Mouse (Mus musculus) heart, postnatal 0 days (tissue): ENCODE measurements around the gene Tgm3. TPM values are rescaled to one million over a fixed set of nuclear protein-coding genes. Genes with fewer than 3 reads are reported as not detected.

Experiments used
- ATAC-seq: fragments of 200-750 bp; cut with Nextera tagmentation; 2 replicates; pipeline ENCODE4 v1.8.0; 2017; ENCODE audit warnings: low read depth, moderate number of reproducible peaks, moderate library complexity; ENCODE audit not compliant: insufficient read depth
- DNase-seq: peaks from one replicate; pipeline ENCODE4 v3.0.0-alpha.2; 2016; ENCODE audit warnings: low spot score
- H3K27ac ChIP-seq: fragments of 300-500 bp; sonication (generic); 2 replicates; pipeline ENCODE4 v1.5.1; 2014; ENCODE audit warnings: low read depth, mild to moderate bottlenecking
- H3K27me3 ChIP-seq: fragments of 300-500 bp; sonication (generic); 2 replicates; pipeline ENCODE4 v1.6.1; 2014; ENCODE audit warnings: low read length, mixed read lengths; ENCODE audit not compliant: control insufficient read depth, insufficient read depth
- H3K36me3 ChIP-seq: fragments of 300-500 bp; sonication (generic); replicated peaks from 2 replicates; pipeline ENCODE4 v1.6.1; 2014; ENCODE audit warnings: low read length, mixed read lengths; ENCODE audit not compliant: control insufficient read depth, insufficient read depth
- H3K4me1 ChIP-seq: fragments of 300-500 bp; sonication (generic); 2 replicates; pipeline ENCODE4 v1.6.1; 2014; ENCODE audit warnings: antibody characterized with exemption; ENCODE audit not compliant: control insufficient read depth, insufficient read depth
- H3K4me2 ChIP-seq: fragments of 300-500 bp; sonication (generic); 2 replicates; pipeline ENCODE4 v1.6.1; 2014; ENCODE audit warnings: low read depth, mild to moderate bottlenecking, low read length, moderate library complexity
- H3K4me3 ChIP-seq: fragments of 300-500 bp; sonication (generic); 2 replicates; pipeline ENCODE4 v1.5.1; 2014; ENCODE audit warnings: low read depth, low read length
- H3K9ac ChIP-seq: fragments of 300-500 bp; sonication (generic); replicated peaks from 2 replicates; pipeline ENCODE4 v1.6.1; 2014; ENCODE audit warnings: low read depth, low read length, mixed read lengths
- H3K9me3 ChIP-seq: fragments of 300-500 bp; sonication (generic); replicated peaks from 2 replicates; pipeline ENCODE4 v1.6.1; 2016; ENCODE audit warnings: low read length; ENCODE audit not compliant: control insufficient read depth
- CTCF ChIP-seq: IDR thresholded peaks from 2 replicates; pipeline ENCODE4 v1.5.1; 2016; ENCODE audit warnings: antibody characterized with exemption, control low read depth, low read depth
- EP300 ChIP-seq: IDR thresholded peaks from 2 replicates; pipeline ENCODE4 v1.6.1; 2016; ENCODE audit warnings: antibody characterized with exemption, low read depth
- WGBS: fragments of 180-500 bp; shearing (Covaris S2); extraction: QIAGEN DNeasy Blood & Tissue Kit; methylation state at CpG from one replicate; pipeline ENCODE4 v1.1.7; 2014; 5-methylcytosine and 5-hydroxymethylcytosine counted together
- microRNA-seq: library from miRNA; unstranded; fragments of <30 nt; microRNA quantifications from one replicate; pipeline ENCODE4, GENCODE M21; 2016
- polyA plus RNA-seq: library from polyadenylated mRNA; unstranded; fragments of >200 nt; fragmentation: Nextera tagmentation; extraction: Ambion mirVana; gene quantifications from 2 replicates; pipeline ENCODE4 v1.2.1, GENCODE M21; 2015
- total RNA-seq: library from RNA; depleted of rRNA; stranded (reverse); fragments of >200 nt; gene quantifications from 2 replicates; pipeline ENCODE4 v1.2.3, GENCODE M21; 2014; ENCODE audit warnings: low replicate concordance; rRNA removed

The Tgm3 gene
- total and polyA plus RNA-seq, 2 experiments from 2014 or later, result 1.1 TPM; not detected in 1

- Histone ChIP-seq H3K36me3 (no peaks in the 10 kb centered on the region), H3K9me3 (no peaks in the 10 kb centered on the region), H3K9ac (no peak overlapping the region), H3K4me1 (no peaks in the 10 kb centered on the region), H3K27me3 (no peaks in the 10 kb centered on the region), H3K4me3 (no peak overlapping the region), H3K27ac (no peak overlapping the region), H3K4me2 (no peak overlapping the region)
- no peak for DNase-seq
- TF ChIP-seq CTCF (no peak), EP300 (no peak)
- 57% methylated on average over 2 of the region's 2 CpGs for WGBS
- ATAC-seq, result no peak
Observed at GRCm38 (mm10) chr2:130070396-130070795, 58.2 kb downstream of the Tgm3 start.

Small RNA genes within 50 kb of the gene (microRNA-seq; reads per million reads assigned to microRNA genes)
- not detected for gene Mir6339

Other genes with a start within 250 kb of the Tgm3 start
- gene Stk35, start 211.8 kb upstream of the Tgm3 start, total RNA-seq, result 11.0 and 11.1 TPM in 2 replicates
- 4.5 and 4.7 TPM in 2 replicates for gene Stk35, start 211.8 kb upstream of the Tgm3 start, polyA plus RNA-seq
- not detected in 2 replicates for gene Tgm6, start 100.1 kb downstream of the Tgm3 start, total RNA-seq
- gene Tgm6, start 100.1 kb downstream of the Tgm3 start, polyA plus RNA-seq, result not detected in 2 replicates
- 375 and 410 TPM in 2 replicates for gene Snrpb, start 167.1 kb downstream of the Tgm3 start, total RNA-seq
- gene Snrpb, start 167.1 kb downstream of the Tgm3 start, polyA plus RNA-seq, result 307 and 316 TPM in 2 replicates
- not detected in 2 replicates for gene Tmc2, start 182.8 kb downstream of the Tgm3 start, total RNA-seq
- gene Tmc2, start 182.8 kb downstream of the Tgm3 start, polyA plus RNA-seq, result not detected in 2 replicates